Mouse (Mus musculus) forebrain, embryonic 12.5 days (tissue): Measurements from ENCODE around the gene S100b. TPM values are rescaled to one million over a fixed set of nuclear protein-coding genes. Genes with fewer than 3 reads are reported as not detected.

Experiments
- ATAC-seq: fragments of 200-750 bp; cut with Nextera tagmentation; 2 replicates; pipeline ENCODE4 v1.8.0; 2017; ENCODE audit warnings: moderate TSS enrichment; ENCODE audit not compliant: low FRiP score
- H3K27ac ChIP-seq: fragments of 300-500 bp; sonication (generic); 2 replicates; pipeline ENCODE4 v1.5.1; 2016; ENCODE audit warnings: mild to moderate bottlenecking
- H3K27me3 ChIP-seq: fragments of 300-500 bp; sonication (generic); 2 replicates; pipeline ENCODE4 v1.6.1; 2016; ENCODE audit warnings: mild to moderate bottlenecking
- H3K36me3 ChIP-seq: fragments of 300-500 bp; sonication (generic); replicated peaks from 2 replicates; pipeline ENCODE4 v1.6.1; 2016; ENCODE audit warnings: mild to moderate bottlenecking
- H3K4me1 ChIP-seq: fragments of 300-500 bp; sonication (generic); 2 replicates; pipeline ENCODE4 v1.6.1; 2016
- H3K4me2 ChIP-seq: fragments of 300-500 bp; sonication (generic); 2 replicates; pipeline ENCODE4 v1.6.1; 2016; ENCODE audit warnings: mild to moderate bottlenecking, moderate library complexity
- H3K4me3 ChIP-seq: fragments of 300-500 bp; sonication (generic); replicated peaks from 2 replicates; pipeline ENCODE4 v1.5.1; 2016; ENCODE audit warnings: mild to moderate bottlenecking
- H3K9ac ChIP-seq: fragments of 300-500 bp; sonication (generic); 2 replicates; pipeline ENCODE4 v1.6.1; 2016; ENCODE audit warnings: mild to moderate bottlenecking
- H3K9me3 ChIP-seq: fragments of 300-500 bp; sonication (generic); 2 replicates; pipeline ENCODE4 v1.6.1; 2016
- WGBS: fragments of 180-500 bp; shearing (Covaris S2); methylation state at CpG from one replicate; pipeline ENCODE4 v1.1.7; 2016; 5-methylcytosine and 5-hydroxymethylcytosine counted together
- polyA plus RNA-seq: library from polyadenylated mRNA; unstranded; fragments of >200 nt; fragmentation: Nextera tagmentation; extraction: Ambion mirVana; gene quantifications from 2 replicates; pipeline ENCODE4 v1.2.1, GENCODE M21; 2016

Gene S100b
- polyA plus RNA-seq = 0.53 and 0.59 TPM in 2 replicates

DNA sequence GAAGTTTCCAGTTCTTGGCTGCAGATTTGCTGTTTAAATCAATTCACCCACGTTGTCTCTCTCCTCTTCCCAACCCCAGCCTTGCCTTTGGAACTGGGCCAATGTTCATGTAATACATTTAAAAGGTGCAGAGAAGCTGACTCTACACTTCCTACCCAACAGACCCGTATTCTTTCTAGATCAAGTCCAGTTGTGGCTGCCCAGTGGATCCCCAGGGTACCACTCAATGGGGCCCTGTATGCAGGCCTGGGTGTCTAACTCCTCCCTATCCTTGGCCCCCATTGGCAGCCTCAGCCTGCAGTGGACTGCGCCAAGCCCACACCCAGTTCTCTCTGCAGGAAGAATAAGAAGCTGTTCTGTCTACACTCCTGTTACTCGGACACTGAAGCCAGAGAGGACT, at the start of gene S100b:
Gene S100b, plus strand, starts transcription at position 318 of the 400 bp plus-strand sequence.
- no peak for ATAC-seq
- 72% methylated on average over 4 of the region's 4 CpGs for WGBS
- H3K4me3 ChIP-seq = no peak within 1 kb of the TSS

DNA sequence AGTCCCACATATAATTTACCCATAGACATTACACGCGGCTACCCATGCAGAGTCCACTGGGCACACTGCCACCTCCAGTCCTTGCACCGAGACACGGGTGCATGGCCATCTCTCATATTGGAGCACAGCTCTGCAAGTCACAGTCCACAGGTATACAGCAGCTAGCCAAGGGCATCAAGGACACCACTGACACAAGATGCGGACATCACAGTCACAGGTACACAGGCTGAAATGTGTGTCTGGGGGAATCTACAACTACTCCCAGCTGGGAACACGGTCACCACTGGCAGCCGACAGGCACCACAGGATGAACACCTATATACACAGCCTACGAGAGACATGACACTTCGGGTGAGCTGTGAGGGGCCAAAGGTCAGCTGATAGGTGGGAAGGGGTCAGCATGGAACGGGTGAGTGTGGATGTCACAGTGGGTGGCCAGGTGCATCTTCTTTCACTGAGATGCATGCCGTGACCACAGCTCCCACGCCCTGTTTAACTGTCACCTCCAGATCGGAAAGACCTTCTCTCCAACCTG, 46.3 kb upstream of the S100b start:
- H3K36me3 ChIP-seq = peaks cover 49% of the 10 kb centered on the region
- no peak for ATAC-seq
- no peak overlapping the region for H3K4me2 ChIP-seq
- H3K9ac ChIP-seq = no peak overlapping the region
- WGBS = 96% methylated on average over 13 of the region's 13 CpGs
- no peaks in the 10 kb centered on the region for H3K9me3 ChIP-seq
- H3K4me3 ChIP-seq = no peak overlapping the region
- no peak overlapping the region for H3K27ac ChIP-seq
- no peaks in the 10 kb centered on the region for H3K4me1 ChIP-seq
- no peaks in the 10 kb centered on the region for H3K27me3 ChIP-seq

More for the DNA sequence above, at the start of gene S100b:
- no peaks in the 10 kb centered on the region for H3K36me3 ChIP-seq
- H3K27ac ChIP-seq = no peak within 1 kb of the TSS
- no peak within 1 kb of the TSS for H3K9ac ChIP-seq
- H3K9me3 ChIP-seq = no peaks in the 10 kb centered on the region
- no peaks in the 10 kb centered on the region for H3K4me1 ChIP-seq
- H3K27me3 ChIP-seq = 0 out of 2 replicates have a peak, but pooled peaks cover 3% of the 10 kb centered on the region
- H3K4me2 ChIP-seq = no peak within 1 kb of the TSS

GRCm38 (mm10) chr10:76209241-76209640, 44.4 kb upstream of the S100b start:
- H3K9me3 ChIP-seq = peaks cover 4% of the 10 kb centered on the region
- ATAC-seq = no peak
- 89% methylated on average over 8 of the region's 8 CpGs for WGBS
- no peak overlapping the region for H3K9ac ChIP-seq
- no peaks in the 10 kb centered on the region for H3K4me1 ChIP-seq
- H3K36me3 ChIP-seq = peaks cover 66% of the 10 kb centered on the region
- no peak overlapping the region for H3K4me2 ChIP-seq
- no peak overlapping the region for H3K4me3 ChIP-seq
- H3K27ac ChIP-seq = no peak overlapping the region
- no peaks in the 10 kb centered on the region for H3K27me3 ChIP-seq

DNA sequence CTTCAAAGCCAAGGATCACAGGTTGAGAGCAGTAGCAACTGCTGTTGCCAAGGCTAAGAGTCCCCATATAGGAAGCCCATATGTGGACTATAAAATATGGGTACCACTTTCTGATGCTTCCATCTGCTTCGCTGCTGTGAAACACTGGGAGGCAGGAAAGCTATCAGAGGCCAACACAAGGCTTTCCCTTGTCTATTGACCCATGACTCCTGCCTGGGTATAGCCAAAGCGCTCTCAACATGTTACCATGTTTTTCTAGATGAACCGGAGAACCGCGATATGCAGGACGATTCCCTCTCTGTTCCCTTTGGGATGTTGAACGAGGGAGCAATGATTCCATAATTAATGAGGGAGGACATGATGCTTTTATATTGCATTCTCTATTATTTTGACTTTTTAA, 42.8 kb upstream of the S100b start:
- Histone ChIP-seq H3K27ac (no peak overlapping the region), H3K4me3 (no peak overlapping the region), H3K9ac (no peak overlapping the region), H3K4me1 (no peaks in the 10 kb centered on the region), H3K4me2 (no peak overlapping the region), H3K27me3 (no peaks in the 10 kb centered on the region), H3K9me3 (peaks cover 18% of the 10 kb centered on the region), H3K36me3 (peaks cover 82% of the 10 kb centered on the region)
- ATAC-seq = no peak
- 97% methylated on average over 7 of the region's 7 CpGs for WGBS

DNA sequence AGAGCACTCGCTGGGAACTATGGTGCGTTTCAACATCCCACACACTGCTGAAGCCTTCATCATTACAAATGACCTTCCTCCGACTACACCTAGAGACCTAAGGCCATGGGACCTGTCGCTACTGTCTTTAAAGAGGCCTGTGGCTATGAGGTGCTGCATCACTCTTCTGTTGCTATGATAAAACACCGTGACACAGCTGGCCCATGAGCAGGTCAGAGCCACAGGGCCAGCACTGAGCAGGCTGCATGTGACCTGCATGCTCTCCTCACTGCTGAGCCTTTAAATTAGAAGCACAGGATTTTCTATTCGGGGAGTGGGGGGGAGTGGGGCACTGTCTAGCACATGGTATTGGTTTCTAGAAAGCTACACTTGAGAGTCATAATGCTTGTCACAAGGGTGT, 41.5 kb upstream of the S100b start:
- no peaks in the 10 kb centered on the region for H3K4me1 ChIP-seq
- peaks cover 88% of the 10 kb centered on the region for H3K36me3 ChIP-seq
- H3K9ac ChIP-seq = no peak overlapping the region
- no peak for ATAC-seq
- H3K27ac ChIP-seq = no peak overlapping the region
- no peaks in the 10 kb centered on the region for H3K27me3 ChIP-seq
- H3K4me3 ChIP-seq = no peak overlapping the region
- H3K4me2 ChIP-seq = no peak overlapping the region
- WGBS = 93% methylated on average over 6 of the region's 6 CpGs
- peaks cover 18% of the 10 kb centered on the region for H3K9me3 ChIP-seq

DNA sequence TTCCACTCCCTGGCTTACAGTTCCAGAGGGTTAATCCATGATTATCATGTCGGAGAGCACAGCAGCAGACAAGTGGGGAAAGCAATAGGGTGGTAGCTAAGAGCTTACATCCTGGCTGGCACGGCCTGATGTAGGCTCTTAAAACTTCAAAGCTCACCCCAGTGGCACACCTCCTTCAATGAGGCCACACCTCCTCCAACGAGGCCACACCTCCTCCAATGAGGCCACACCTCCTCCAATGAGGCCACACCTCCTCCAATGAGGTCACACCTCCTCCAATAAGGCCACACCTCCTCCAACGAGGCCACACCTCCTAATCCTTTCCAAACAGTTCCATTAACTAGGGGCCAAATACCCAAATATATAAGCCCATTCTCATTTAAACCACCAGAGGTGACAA, 39.5 kb upstream of the S100b start:
- Histone ChIP-seq H3K9ac (no peak overlapping the region), H3K27ac (no peak overlapping the region), H3K4me1 (no peaks in the 10 kb centered on the region), H3K4me3 (no peak overlapping the region), H3K27me3 (no peaks in the 10 kb centered on the region), H3K9me3 (peaks cover 18% of the 10 kb centered on the region), H3K4me2 (no peak overlapping the region), H3K36me3 (peaks cover 88% of the 10 kb centered on the region)
- ATAC-seq = no peak
- WGBS = 95% methylated on average over 4 of the region's 4 CpGs

- no peaks in the 10 kb centered on the region for H3K4me1 ChIP-seq
- no peak overlapping the region for H3K9ac ChIP-seq
- peaks cover 18% of the 10 kb centered on the region for H3K9me3 ChIP-seq
- H3K4me3 ChIP-seq = no peak overlapping the region
- H3K27me3 ChIP-seq = no peaks in the 10 kb centered on the region
- peaks cover 94% of the 10 kb centered on the region for H3K36me3 ChIP-seq
- no peak overlapping the region for H3K27ac ChIP-seq
- WGBS = 97% methylated on average over 17 of the region's 17 CpGs
- no peak for ATAC-seq
- H3K4me2 ChIP-seq = no peak overlapping the region
Observed at GRCm38 (mm10) chr10:76217056-76217455, 36.6 kb upstream of the S100b start.

- H3K4me1 ChIP-seq = no peaks in the 10 kb centered on the region
- peaks cover 18% of the 10 kb centered on the region for H3K9me3 ChIP-seq
- no peak overlapping the region for H3K9ac ChIP-seq
- no peak overlapping the region for H3K4me2 ChIP-seq
- H3K4me3 ChIP-seq = no peak overlapping the region
- no peak overlapping the region for H3K27ac ChIP-seq
- H3K36me3 ChIP-seq = peaks cover 95% of the 10 kb centered on the region
- 91% methylated on average over 9 of the region's 9 CpGs for WGBS
- no peak for ATAC-seq
- no peaks in the 10 kb centered on the region for H3K27me3 ChIP-seq
Observed at GRCm38 (mm10) chr10:76218240-76218639, 35.4 kb upstream of the S100b start.

DNA sequence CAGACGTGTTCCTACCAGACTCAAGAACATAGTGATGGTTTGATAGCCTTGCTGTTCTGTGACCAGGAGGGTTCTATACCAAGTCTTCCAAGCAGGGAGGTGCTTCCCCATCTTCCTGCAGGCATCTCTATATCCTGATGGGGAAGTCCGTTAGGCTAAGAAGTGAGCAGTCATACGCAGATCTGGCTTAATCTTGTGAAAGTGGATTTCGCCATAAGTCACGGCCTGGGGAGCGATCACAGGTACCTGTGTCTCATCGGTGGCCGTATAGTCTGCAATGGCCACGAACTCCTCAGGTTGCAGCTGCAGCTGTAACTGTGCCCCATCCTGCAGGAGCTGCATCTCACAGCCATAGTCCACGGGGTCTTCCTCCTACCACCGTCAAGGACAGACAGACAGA, 27.7 kb upstream of the S100b start:
- H3K9ac ChIP-seq = no peak overlapping the region
- no peak overlapping the region for H3K27ac ChIP-seq
- peaks cover 51% of the 10 kb centered on the region for H3K36me3 ChIP-seq
- no peaks in the 10 kb centered on the region for H3K4me1 ChIP-seq
- 94% methylated on average over 11 of the region's 11 CpGs for WGBS
- H3K9me3 ChIP-seq = no peaks in the 10 kb centered on the region
- no peak overlapping the region for H3K4me3 ChIP-seq
- H3K4me2 ChIP-seq = no peak overlapping the region
- ATAC-seq = no peak
- H3K27me3 ChIP-seq = no peaks in the 10 kb centered on the region

DNA sequence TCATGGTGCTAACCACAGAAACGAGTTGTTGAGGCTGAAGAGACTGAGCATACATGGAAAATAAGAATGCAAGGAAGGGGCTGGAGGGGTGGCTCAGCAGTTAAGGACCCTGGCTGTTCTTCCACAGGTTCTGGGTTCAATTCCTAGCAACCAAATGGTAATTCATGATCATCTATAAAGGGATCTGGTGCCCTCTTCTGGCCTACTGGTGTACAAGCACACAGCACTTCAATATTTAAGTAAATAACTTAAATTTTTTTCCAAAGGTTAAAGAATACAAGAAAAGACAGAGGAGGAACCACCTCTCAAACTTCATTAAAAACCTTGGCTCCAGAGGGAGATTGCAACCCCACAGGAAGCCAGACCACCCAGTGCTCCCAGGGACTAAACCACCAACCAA, 24.0 kb upstream of the S100b start:
- no peaks in the 10 kb centered on the region for H3K27me3 ChIP-seq
- H3K9ac ChIP-seq = no peak overlapping the region
- peaks cover 15% of the 10 kb centered on the region for H3K36me3 ChIP-seq
- H3K9me3 ChIP-seq = no peaks in the 10 kb centered on the region
- H3K27ac ChIP-seq = no peak overlapping the region
- no peak overlapping the region for H3K4me3 ChIP-seq
- H3K4me1 ChIP-seq = no peaks in the 10 kb centered on the region
- H3K4me2 ChIP-seq = no peak overlapping the region
- WGBS = 83% methylated on average over 1 of the region's 1 CpGs
- ATAC-seq = no peak

DNA sequence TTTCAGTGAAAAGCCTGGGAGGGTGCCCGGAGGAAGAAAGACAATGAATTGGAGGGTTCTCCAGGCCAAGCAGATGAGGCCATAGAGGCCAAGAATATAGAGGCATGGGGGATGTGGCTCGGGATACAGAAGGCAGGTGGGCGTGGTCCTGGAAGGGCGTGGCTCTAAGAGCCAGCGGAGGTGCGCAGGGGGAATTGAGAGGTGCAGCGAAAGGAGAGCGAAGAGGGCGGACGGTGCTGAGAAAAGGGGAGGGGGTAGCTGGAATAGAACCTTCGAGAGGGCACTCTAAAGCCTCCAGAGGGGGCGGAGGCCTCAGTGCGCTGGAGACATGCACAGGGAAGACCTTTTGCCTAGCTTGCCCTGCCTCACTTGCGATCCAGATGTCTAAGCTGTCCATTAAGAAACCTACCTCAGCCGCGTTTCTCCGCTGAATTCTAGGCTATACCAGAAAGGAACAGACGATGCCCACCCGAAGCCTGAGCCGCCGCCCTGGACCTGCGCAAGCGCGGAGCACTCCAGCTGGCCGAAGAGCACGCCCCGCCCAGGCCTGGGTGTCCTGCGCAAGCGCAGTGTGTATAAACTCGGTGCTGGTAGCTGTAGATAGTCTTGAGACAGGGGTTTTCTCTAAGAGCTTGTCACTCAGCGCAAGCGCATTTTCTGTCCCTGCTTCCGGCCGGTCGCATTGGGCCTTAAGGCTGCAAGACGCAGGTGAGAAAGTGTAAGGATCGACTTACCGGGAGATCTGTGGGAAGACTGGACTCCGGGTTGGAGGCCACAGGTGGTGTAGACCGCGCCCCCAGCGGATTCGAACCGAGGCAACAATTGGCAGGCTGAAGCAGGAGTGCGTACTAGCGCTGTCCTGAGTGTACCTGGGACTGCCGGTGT, 16.1 kb upstream of the S100b start, which contains the start of gene Prmt2:
Gene Prmt2, minus strand, starts transcription at position 525 of the 885 bp plus-strand sequence.
- Histone ChIP-seq H3K27me3 (no peaks in the 10 kb centered on the region), H3K36me3 (peaks cover 8% of the 10 kb centered on the region), H3K9ac (peak within 1 kb of the TSS; percentile 63), H3K4me1 (peaks cover 19% of the 10 kb centered on the region), H3K4me3 (peak within 1 kb of the TSS; percentile 57), H3K27ac (peak within 1 kb of the TSS; percentile 88), H3K9me3 (no peaks in the 10 kb centered on the region), H3K4me2 (peak within 1 kb of the TSS; percentile 69)
- 1% methylated on average over 47 of the region's 47 CpGs for WGBS
- ATAC-seq = peak; percentile 97

- Histone ChIP-seq H3K27ac (no peak overlapping the region), H3K27me3 (no peaks in the 10 kb centered on the region), H3K4me2 (no peak overlapping the region), H3K4me1 (peaks cover 19% of the 10 kb centered on the region), H3K9ac (no peak overlapping the region), H3K36me3 (peaks cover 8% of the 10 kb centered on the region), H3K9me3 (no peaks in the 10 kb centered on the region), H3K4me3 (no peak overlapping the region)
- no peak for ATAC-seq
- 81% methylated on average over 4 of the region's 4 CpGs for WGBS
Observed at GRCm38 (mm10) chr10:76239401-76239800, 14.3 kb upstream of the S100b start.

- no peaks in the 10 kb centered on the region for H3K36me3 ChIP-seq
- no peak for ATAC-seq
- H3K9ac ChIP-seq = no peak overlapping the region
- no peak overlapping the region for H3K4me3 ChIP-seq
- H3K9me3 ChIP-seq = no peaks in the 10 kb centered on the region
- H3K4me2 ChIP-seq = no peak overlapping the region
- 0 out of 2 replicates have a peak, but pooled peaks cover 3% of the 10 kb centered on the region for H3K27me3 ChIP-seq
- peaks cover 6% of the 10 kb centered on the region for H3K4me1 ChIP-seq
- no peak overlapping the region for H3K27ac ChIP-seq
- WGBS = 76% methylated on average over 2 of the region's 2 CpGs
Observed at GRCm38 (mm10) chr10:76245106-76245505, 8.5 kb upstream of the S100b start.
